Mouse (Mus musculus) gastrocnemius, postnatal 25 days (tissue): ENCODE measurements around the gene Pum2. TPM values are rescaled to one million over a fixed set of nuclear protein-coding genes. Genes with fewer than 3 reads are reported as not detected.

Experiments
- DNase-seq: peaks from one replicate; pipeline ENCODE4 v3.0.0; 2022
- total RNA-seq, 2 experiments: library from RNA; stranded (reverse); gene quantifications; 1 replicate in 1 of 2; 2 replicates in 1 of 2; pipeline ENCODE4 v1.2.3; 2021

Gene Pum2
- total RNA-seq, 2 experiments from 2014 or later, result 60.0 to 71.0 TPM

- no peak for DNase-seq
Observed at GRCm38 (mm10) chr12:8793410-8794051, 119.6 kb downstream of the Pum2 start.

- DNase-seq, result no peak
Observed at GRCm38 (mm10) chr12:8797936-8798335, 124.0 kb downstream of the Pum2 start.

- no peak for DNase-seq
Observed at GRCm38 (mm10) chr12:8798486-8799020, 124.6 kb downstream of the Pum2 start.

Other genes with a start within 250 kb of the Pum2 start
- 10 to 100 TPM; 42.1 to 43.0 TPM for gene Rhob, start 174.1 kb upstream of the Pum2 start, total RNA-seq
- gene Slc7a15, start 75.1 kb upstream of the Pum2 start, total RNA-seq, result not detected
- gene Sdc1, start 97.2 kb downstream of the Pum2 start, total RNA-seq, result 1 to 10 TPM; 3.6 to 5.1 TPM
- gene Laptm4a, start 247.5 kb downstream of the Pum2 start, total RNA-seq, result 100 to 1,000 TPM; 222 to 266 TPM